Mouse (Mus musculus): ENCODE results near the gene Mkrn2os. TPM values are rescaled to one million over a fixed set of nuclear protein-coding genes. Genes with fewer than 3 reads are reported as not detected.

Mkrn2os gene
- total RNA-seq, 2 experiments from 2014 or later, result not detected

Other genes starting within 250 kb of the Mkrn2os start
- 11.9 and 46.5 TPM in 2 replicates for gene Pparg, start 231.6 kb downstream of the Mkrn2os start, total RNA-seq (2015; ENCODE audit: low replicate concordance)
- gene Pparg, start 231.6 kb downstream of the Mkrn2os start, total RNA-seq (2017; ENCODE audit: low replicate concordance), result 4.9 and 5.0 TPM in 2 replicates
- gene Tsen2, start 47.9 kb downstream of the Mkrn2os start, total RNA-seq (2015; ENCODE audit: low replicate concordance), result 2.1 TPM in 1 of 2 replicates, not detected in the other
- 1.7 and 6.5 TPM in 2 replicates for gene Tsen2, start 47.9 kb downstream of the Mkrn2os start, total RNA-seq (2017; ENCODE audit: low replicate concordance)
- 1.7 and 2.9 TPM in 2 replicates for gene Mkrn2, start 9.3 kb upstream of the Mkrn2os start, total RNA-seq (2015; ENCODE audit: low replicate concordance)
- 3.9 and 4.0 TPM in 2 replicates for gene Mkrn2, start 9.3 kb upstream of the Mkrn2os start, total RNA-seq (2017; ENCODE audit: low replicate concordance)
- gene Raf1, start 84.1 kb upstream of the Mkrn2os start, total RNA-seq (2015; ENCODE audit: low replicate concordance), result 84.0 and 100 TPM in 2 replicates
- gene Raf1, start 84.1 kb upstream of the Mkrn2os start, total RNA-seq (2017; ENCODE audit: low replicate concordance), result 21.3 and 46.2 TPM in 2 replicates
- gene Tmem40, start 169.8 kb upstream of the Mkrn2os start, total RNA-seq (2015; ENCODE audit: low replicate concordance), result 3.8 and 6.1 TPM in 2 replicates
- 4.4 and 4.9 TPM in 2 replicates for gene Tmem40, start 169.8 kb upstream of the Mkrn2os start, total RNA-seq (2017; ENCODE audit: low replicate concordance)
- not detected in 2 replicates for gene Cand2, start 182.0 kb upstream of the Mkrn2os start, total RNA-seq (2015; ENCODE audit: low replicate concordance)
- under 0.01 TPM in 1 of 2 replicates, not detected in the other for gene Cand2, start 182.0 kb upstream of the Mkrn2os start, total RNA-seq (2017; ENCODE audit: low replicate concordance)
- gene Rpl32, start 216.2 kb upstream of the Mkrn2os start, total RNA-seq (2015; ENCODE audit: low replicate concordance), result 1,002 and 1,130 TPM in 2 replicates
- gene Rpl32, start 216.2 kb upstream of the Mkrn2os start, total RNA-seq (2017; ENCODE audit: low replicate concordance), result 642 and 693 TPM in 2 replicates
- not detected in 2 replicates for gene Efcab12, start 245.8 kb upstream of the Mkrn2os start, total RNA-seq (2015; ENCODE audit: low replicate concordance)
- gene Efcab12, start 245.8 kb upstream of the Mkrn2os start, total RNA-seq (2017; ENCODE audit: low replicate concordance), result not detected in 2 replicates

Measured in erythroid progenitor cell, adult 5-6 weeks (primary cell).